Mouse (Mus musculus) yolk sac, embryonic 10.5 days (tissue): ENCODE data around the gene Vmn1r94.
"Not testable (repeated sequence)": the region's sequence is repeated elsewhere in the genome, so short reads cannot be mapped to it uniquely, and the experiment has no call there.

ENCODE experiments used
- DNase-seq: peaks from one replicate; pipeline ENCODE4 v3.0.0-alpha.2; 2017; ENCODE audit warnings: low spot score

Gene Vmn1r94

DNA sequence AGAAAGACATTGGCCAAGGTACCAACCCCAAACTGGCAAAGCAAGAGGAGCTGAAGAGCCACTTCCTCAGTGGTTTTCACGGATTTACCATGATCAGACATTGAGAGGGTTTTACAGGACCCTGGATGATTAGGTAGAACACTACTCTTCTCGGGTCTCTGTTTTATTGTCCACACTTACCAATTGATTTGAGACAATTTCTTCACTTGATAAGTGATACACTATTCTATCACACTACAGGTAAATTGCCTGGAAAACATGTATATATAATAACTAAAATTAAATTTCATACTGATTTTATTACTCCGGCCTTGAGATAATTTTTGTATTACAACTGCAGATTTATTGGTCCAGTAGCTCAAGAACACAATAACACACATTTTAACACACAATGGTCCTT, at the start of gene Vmn1r94:
Gene Vmn1r94 (minus strand): TSS at position 101 of the 400 bp plus-strand sequence.
- DNase-seq = not testable (repeated sequence)

DNA sequence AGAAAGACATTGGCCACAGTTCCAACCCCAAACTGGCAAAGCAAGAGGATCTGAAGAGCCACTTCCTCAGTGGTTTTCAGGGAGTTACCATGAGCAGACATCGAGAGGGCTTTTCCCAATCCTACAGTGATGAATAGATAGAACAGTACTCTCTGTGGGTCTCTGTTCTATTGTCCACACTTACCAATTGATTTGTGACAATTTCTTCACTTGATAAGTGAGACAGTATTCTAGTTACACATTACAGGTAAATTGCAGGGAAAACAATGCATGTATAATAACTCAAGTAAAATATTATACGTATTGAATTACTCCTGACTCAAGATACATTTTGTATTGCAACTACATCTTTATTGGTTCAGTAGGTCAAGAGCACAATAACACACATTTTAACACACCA, 37.3 kb upstream of the Vmn1r94 start, which contains the start of gene Gm6164:
Gene Gm6164 (minus strand): TSS at position 101 of the 400 bp plus-strand sequence.
- not testable (repeated sequence) for DNase-seq

DNA sequence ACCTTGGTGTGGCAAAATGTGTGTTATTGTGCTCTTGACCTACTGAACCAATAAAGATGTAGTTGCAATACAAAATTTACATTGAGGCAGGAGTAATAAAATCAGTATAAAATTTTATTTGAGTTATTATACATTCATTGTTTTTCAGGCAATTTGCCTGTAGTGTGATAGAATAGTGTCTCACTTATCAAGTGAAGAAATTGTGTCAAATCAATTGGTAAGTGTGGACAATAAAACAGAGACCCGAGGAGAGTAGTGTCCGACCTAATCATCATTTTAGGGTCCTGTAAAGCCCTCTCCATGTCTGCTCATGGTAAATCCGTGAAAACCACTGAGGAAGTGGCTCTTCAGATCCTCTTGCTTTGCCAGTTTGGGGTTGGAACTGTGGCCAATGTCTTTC, 25.2 kb upstream of the Vmn1r94 start, which contains the start of gene Vmn1r95:
Gene Vmn1r95 (plus strand): TSS at position 301 of the 400 bp plus-strand sequence.
- DNase-seq = not testable (repeated sequence)

DNA sequence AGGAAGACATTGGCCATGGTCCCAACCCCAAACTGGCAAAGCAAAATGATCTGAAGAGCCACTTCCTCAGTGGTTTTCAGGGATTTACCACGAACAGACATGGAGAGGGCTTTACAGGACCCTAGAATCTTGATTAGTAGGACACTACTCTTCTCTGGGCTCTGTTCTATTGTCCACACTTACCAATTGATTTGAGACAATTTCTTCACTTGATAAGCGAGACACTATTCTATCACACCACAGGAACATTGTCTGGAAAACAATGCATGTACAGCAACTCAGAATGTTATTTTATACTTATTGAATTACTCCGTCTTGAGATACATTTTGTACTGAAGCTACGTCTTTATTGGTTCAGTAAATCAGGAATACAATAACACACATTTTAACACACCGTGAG, 29.2 kb downstream of the Vmn1r94 start, which contains the start of gene Vmn1r93:
Gene Vmn1r93 (minus strand): TSS at position 101 of the 400 bp plus-strand sequence.
- not testable (repeated sequence) for DNase-seq

DNA sequence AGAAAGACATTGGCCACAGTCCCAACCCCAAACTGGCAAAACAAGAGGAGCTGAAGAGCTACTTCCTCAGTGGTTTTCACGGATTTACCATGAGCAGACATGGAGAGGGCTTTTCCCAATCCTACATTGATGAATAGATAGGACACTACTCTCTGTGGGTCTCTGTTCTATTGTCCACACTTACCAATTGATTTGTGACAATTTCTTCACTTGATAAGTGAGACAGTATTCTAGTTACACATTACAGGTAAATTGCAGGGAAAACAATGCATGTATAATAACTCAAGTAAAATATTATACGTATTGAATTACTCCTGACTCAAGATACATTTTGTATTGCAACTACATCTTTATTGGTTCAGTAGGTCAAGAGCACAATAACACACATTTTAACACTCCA, 45.7 kb downstream of the Vmn1r94 start, which contains the start of gene Gm16442:
Gene Gm16442 (minus strand): TSS at position 101 of the 400 bp plus-strand sequence.
- DNase-seq = not testable (repeated sequence)
